Comparison of ENCODE assay signal across 23 mouse cellular contexts in genomic region chr12:79941828-79942227, GRCm38 (mm10).
DNase-seq lines count a peak whose midpoint lies in the region; ATAC-seq and TF ChIP-seq lines count a peak whose summit lies in the region.
"Had no signal": no experiment of that assay in that cellular context is flagged by ENCODE, and none has a peak within 500 bp of the region (broad histone marks: within the 10 kb centered on the region; RNA-seq: fewer than 3 reads in every experiment).

No protein-coding gene starts in this region.

- H3K9me3 ChIP-seq in hindbrain, embryonic 10.5 days: no peaks in the 10 kb centered on the region
- H3K9me3 ChIP-seq in hindbrain, embryonic 12.5 days (replicated peaks): no peaks in the 10 kb centered on the region
- H3K9me3 ChIP-seq in liver, postnatal 0 days (ENCODE audit: low read length): no peaks in the 10 kb centered on the region
- no peaks in the 10 kb centered on the region for H3K9me3 ChIP-seq in liver, embryonic 12.5 days (replicated peaks)
- H3K9me3 ChIP-seq in limb, embryonic 10.5 days (replicated peaks): no peaks in the 10 kb centered on the region
- H3K9me3 ChIP-seq: embryonic facial prominence, embryonic 12.5 days; G1E; hindbrain, embryonic 15.5 days; midbrain, embryonic 12.5 days had no signal

- no peak overlapping the region for H3K9ac ChIP-seq in hindbrain, embryonic 12.5 days
- no peak overlapping the region for H3K9ac ChIP-seq in liver, postnatal 0 days (replicated peaks)
- no peak overlapping the region for H3K9ac ChIP-seq in liver, embryonic 12.5 days
- H3K9ac ChIP-seq: embryonic facial prominence, embryonic 12.5 days; hindbrain, embryonic 15.5 days; midbrain, embryonic 12.5 days had no signal

- no peak for DNase-seq in hindbrain, embryonic 10.5 days (ENCODE audit: low spot score)
- no peak for DNase-seq in liver, postnatal 0 days
- DNase-seq in limb, embryonic 10.5 days (ENCODE audit: low spot score): no peak
- DNase-seq in right cerebral cortex, postnatal 14 days: no peak
- no peak for DNase-seq in left cerebral cortex, adult 11 months (ENCODE audit: low spot score)
- DNase-seq: adrenal gland, adult 8-10 months; cerebellum, adult 11-12 months; cerebellum, postnatal 14 days; kidney, adult 9 months; lung, adult 2 months; lung, postnatal 14 days; right cerebral cortex, postnatal 25 days; spleen, adult 18-20 months had no signal

- 48% methylated on average over 3 of the region's 3 CpGs for WGBS in hindbrain, embryonic 10.5 days
- WGBS in hindbrain, embryonic 12.5 days: 46% methylated on average over 3 of the region's 3 CpGs
- WGBS in liver, postnatal 0 days (ENCODE audit: insufficient replicate concordance): 45% methylated on average over 3 of the region's 3 CpGs
- WGBS in liver, embryonic 12.5 days (ENCODE audit: insufficient replicate concordance): 33% methylated on average over 3 of the region's 3 CpGs
- WGBS in limb, embryonic 10.5 days: 36% methylated on average over 3 of the region's 3 CpGs

- H3K4me3 ChIP-seq in hindbrain, embryonic 10.5 days: no peak overlapping the region
- no peak overlapping the region for H3K4me3 ChIP-seq in hindbrain, embryonic 12.5 days
- H3K4me3 ChIP-seq in liver, postnatal 0 days (ENCODE audit: low read depth, low read length): no peak overlapping the region
- no peak overlapping the region for H3K4me3 ChIP-seq in liver, embryonic 12.5 days
- H3K4me3 ChIP-seq in limb, embryonic 10.5 days: no peak overlapping the region
- H3K4me3 ChIP-seq: embryonic facial prominence, embryonic 12.5 days; heart, adult 2 months; hindbrain, embryonic 15.5 days; midbrain, embryonic 12.5 days had no signal

- peaks cover 57% of the 10 kb centered on the region for H3K4me1 ChIP-seq in hindbrain, embryonic 10.5 days (replicated peaks)
- peaks cover 26% of the 10 kb centered on the region for H3K4me1 ChIP-seq in hindbrain, embryonic 12.5 days
- H3K4me1 ChIP-seq in liver, postnatal 0 days (ENCODE audit: insufficient read depth): peaks cover 22% of the 10 kb centered on the region
- peaks cover 40% of the 10 kb centered on the region for H3K4me1 ChIP-seq in liver, embryonic 12.5 days
- H3K4me1 ChIP-seq in limb, embryonic 10.5 days: peaks cover 64% of the 10 kb centered on the region

- peaks cover 5% of the 10 kb centered on the region; the same call in 1 of the 2 replicates for H3K27me3 ChIP-seq in hindbrain, embryonic 10.5 days (ENCODE audit: insufficient read depth, poor library complexity, severe bottlenecking)
- H3K27me3 ChIP-seq in hindbrain, embryonic 12.5 days: 0 out of 2 replicates have a peak, but pooled peaks cover 5% of the 10 kb centered on the region
- no peaks in the 10 kb centered on the region for H3K27me3 ChIP-seq in liver, postnatal 0 days (ENCODE audit: insufficient read depth, low read length)
- 0 out of 2 replicates have a peak, but pooled peaks cover 5% of the 10 kb centered on the region for H3K27me3 ChIP-seq in liver, embryonic 12.5 days (replicated peaks)
- no peaks in the 10 kb centered on the region for H3K27me3 ChIP-seq in limb, embryonic 10.5 days (ENCODE audit: low read depth, poor library complexity, severe bottlenecking)
- H3K27me3 ChIP-seq: embryonic facial prominence, embryonic 12.5 days; hindbrain, embryonic 15.5 days; Patski had no signal

- TF ChIP-seq EP300 in liver, postnatal 0 days (IDR thresholded peaks at IDR 0.05; ENCODE audit: low read depth): no peak

- peak overlapping the region; percentile 56; the same call in 1 of the 2 replicates for H3K27ac ChIP-seq in hindbrain, embryonic 10.5 days
- H3K27ac ChIP-seq in hindbrain, embryonic 12.5 days: no peak overlapping the region
- no peak overlapping the region; the same call in 1 of the 2 replicates for H3K27ac ChIP-seq in liver, postnatal 0 days (ENCODE audit: low read depth)
- no peak overlapping the region for H3K27ac ChIP-seq in liver, embryonic 12.5 days
- peak overlapping the region; percentile 74; the same call in 1 of the 2 replicates for H3K27ac ChIP-seq in limb, embryonic 10.5 days
- H3K27ac ChIP-seq: hindbrain, embryonic 15.5 days; midbrain, embryonic 12.5 days had no signal

- TF ChIP-seq CTCF in liver, postnatal 0 days (IDR thresholded peaks at IDR 0.05; ENCODE audit: low read depth): no peak

- no peaks in the 10 kb centered on the region for H3K36me3 ChIP-seq in hindbrain, embryonic 10.5 days
- H3K36me3 ChIP-seq in hindbrain, embryonic 12.5 days: no peaks in the 10 kb centered on the region
- no peaks in the 10 kb centered on the region for H3K36me3 ChIP-seq in liver, postnatal 0 days (replicated peaks; ENCODE audit: insufficient read depth, low read length)
- no peaks in the 10 kb centered on the region for H3K36me3 ChIP-seq in liver, embryonic 12.5 days
- H3K36me3 ChIP-seq in limb, embryonic 10.5 days: no peaks in the 10 kb centered on the region
- H3K36me3 ChIP-seq: embryonic facial prominence, embryonic 12.5 days; G1E; hindbrain, embryonic 15.5 days; midbrain, embryonic 12.5 days had no signal

- no peak for ATAC-seq in hindbrain, embryonic 12.5 days (ENCODE audit: low FRiP score)
- ATAC-seq in liver, postnatal 0 days: peak; percentile 78
- ATAC-seq in liver, embryonic 12.5 days: no peak
- ATAC-seq: activated CD4-positive, CD25-positive, alpha-beta regulatory T cell, adult 4 months; forebrain, embryonic 16.5 days; Patski had no signal

- no peak overlapping the region for H3K4me2 ChIP-seq in hindbrain, embryonic 12.5 days (replicated peaks)
- H3K4me2 ChIP-seq in liver, postnatal 0 days (ENCODE audit: low read depth, low read length): no peak overlapping the region
- H3K4me2 ChIP-seq in liver, embryonic 12.5 days: no peak overlapping the region
- H3K4me2 ChIP-seq: embryonic facial prominence, embryonic 12.5 days; hindbrain, embryonic 15.5 days; midbrain, embryonic 12.5 days had no signal

Comparison
In these comparisons a context has a peak if more than half of its experiments do, and no peak if none do; other contexts are left out.
1. H3K27ac ChIP-seq: peak in hindbrain, embryonic 10.5 days (single experiment) and limb, embryonic 10.5 days (single experiment); none in hindbrain, embryonic 12.5 days (single experiment), liver, postnatal 0 days (single experiment) and liver, embryonic 12.5 days (single experiment).